Mouse (Mus musculus) ES-E14 (cell line): ENCODE data around the gene Gm10803. TPM values are rescaled to one million over a fixed set of nuclear protein-coding genes. Genes with fewer than 3 reads are reported as not detected.
A peak's percentile ranks its signal among the peaks of the same experiment; 100 is the strongest.

ENCODE experiments used
- DNase-seq: peaks from one replicate; pipeline ENCODE4 v3.0.0-alpha.2; 2013; ENCODE audit warnings: low read depth, low spot score
- H3K27ac ChIP-seq: 2 replicates; pipeline ENCODE4 v1.5.1; 2012; ENCODE audit warnings: low read depth, mild to moderate bottlenecking, low read length, moderate library complexity, mixed read lengths; ENCODE audit not compliant: poor library complexity, insufficient read depth, severe bottlenecking
- H3K36me3 ChIP-seq: 2 replicates; pipeline ENCODE4 v1.6.1; 2012; ENCODE audit warnings: mild to moderate bottlenecking, low read length, moderate library complexity, mixed read lengths; ENCODE audit not compliant: control insufficient read depth, poor library complexity, insufficient read depth, severe bottlenecking
- H3K4me1 ChIP-seq, 2 experiments: fragments of 150-350 bp in 1 of 2; sonication (generic) in 1 of 2; 2 replicates each; pipeline ENCODE4 v1.6.1; 2012; ENCODE audit warnings: low read length in 2 of 2, mild to moderate bottlenecking in 1 of 2, mixed read lengths in 1 of 2; ENCODE audit not compliant: control insufficient read depth in 2 of 2, insufficient read depth in 2 of 2, poor library complexity in 1 of 2
- H3K4me3 ChIP-seq, 2 experiments: fragments of 150-350 bp in 1 of 2; sonication (generic) in 1 of 2; 2 replicates each; pipeline ENCODE4 v1.5.1; 2012; ENCODE audit warnings: low read length in 2 of 2, low read depth in 1 of 2, mild to moderate bottlenecking in 1 of 2, mixed read lengths in 1 of 2; ENCODE audit not compliant: insufficient read depth in 1 of 2, poor library complexity in 1 of 2, severe bottlenecking in 1 of 2
- H3K9ac ChIP-seq: 2 replicates; pipeline ENCODE4 v1.6.1; 2012; ENCODE audit warnings: low read depth, mild to moderate bottlenecking, low read length, mixed read lengths; ENCODE audit not compliant: poor library complexity, insufficient read depth, severe bottlenecking
- H3K9me3 ChIP-seq: fragments of 150-350 bp; sonication (generic); 2 replicates; pipeline ENCODE4 v1.6.1; 2012; ENCODE audit warnings: low read depth, mild to moderate bottlenecking, low read length; ENCODE audit not compliant: control insufficient read depth, insufficient read depth
- CHD2 ChIP-seq: IDR thresholded peaks from 2 replicates; pipeline ENCODE4 v1.6.1; 2014; ENCODE audit warnings: mild to moderate bottlenecking, low read depth, low read length, inconsistent platforms
- HCFC1 ChIP-seq: IDR thresholded peaks from 2 replicates; pipeline ENCODE4 v1.6.1; 2012; ENCODE audit warnings: low read length, inconsistent platforms, borderline replicate concordance; ENCODE audit not compliant: insufficient read depth
- MAFK ChIP-seq: IDR thresholded peaks from 2 replicates; pipeline ENCODE4 v1.6.1; 2014; ENCODE audit warnings: mild to moderate bottlenecking, low read depth, low read length, inconsistent platforms; ENCODE audit not compliant: insufficient read depth
- ZC3H11A ChIP-seq: IDR thresholded peaks from 2 replicates; pipeline ENCODE4 v1.6.1; 2012; ENCODE audit warnings: low read depth, mild to moderate bottlenecking, inconsistent platforms, low read length, borderline replicate concordance
- ZNF384 ChIP-seq: IDR thresholded peaks from 2 replicates; pipeline ENCODE4 v1.6.1; 2012; ENCODE audit warnings: low read depth, low read length, inconsistent platforms
- in situ Hi-C, 2 experiments: fragments of 600-800 bp; cut with MboI; formaldehyde crosslinking; loops; one replicate each; pipeline ENCODE4 v1.15.1; 2025; ENCODE audit warnings: low sequenced_read_pairs in 2 of 2, inconsistent platforms in 1 of 2; ENCODE audit not compliant: unreplicated experiment in 2 of 2
- total RNA-seq: library from RNA; depleted of rRNA; stranded (reverse); fragments of 300-350 nt; gene quantifications from 2 replicates; pipeline ENCODE4 v1.2.3, GENCODE M21; 2012

Gm10803 gene
- total RNA-seq, 1 experiment, result not detected

GRCm38 (mm10) chr2:93537385-93537967, 22.9 kb upstream of the Gm10803 start:
- H3K9ac ChIP-seq, result no peak overlapping the region
- H3K4me1 ChIP-seq, result no peaks in the 10 kb centered on the region
- DNase-seq, result peak; percentile 28
- TF ChIP-seq ZNF384, result no peak
- no peak for TF ChIP-seq CHD2
- no peak for TF ChIP-seq MAFK
- TF ChIP-seq HCFC1, result no peak
- TF ChIP-seq ZC3H11A, result no peak
- no peaks in the 10 kb centered on the region for H3K9me3 ChIP-seq
- no peaks in the 10 kb centered on the region for H3K36me3 ChIP-seq
- H3K27ac ChIP-seq, result no peak overlapping the region
- in situ Hi-C loops, result no loop called here
- no peak overlapping the region for H3K4me3 ChIP-seq

GRCm38 (mm10) chr2:93538140-93538539, 22.2 kb upstream of the Gm10803 start:
- no peaks in the 10 kb centered on the region for H3K9me3 ChIP-seq
- DNase-seq, result no peak
- H3K9ac ChIP-seq, result no peak overlapping the region
- no peak overlapping the region for H3K27ac ChIP-seq
- no peak overlapping the region for H3K4me3 ChIP-seq
- in situ Hi-C loops, result no loop called here
- no peak for TF ChIP-seq ZC3H11A
- no peak for TF ChIP-seq HCFC1
- no peak for TF ChIP-seq MAFK
- TF ChIP-seq ZNF384, result no peak
- no peak for TF ChIP-seq CHD2
- no peaks in the 10 kb centered on the region for H3K4me1 ChIP-seq
- H3K36me3 ChIP-seq, result no peaks in the 10 kb centered on the region

GRCm38 (mm10) chr2:93541771-93542170, 18.6 kb upstream of the Gm10803 start:
- in situ Hi-C loops, result no loop called here
- no peak for DNase-seq
- Histone ChIP-seq H3K27ac (no peak overlapping the region), H3K9ac (no peak overlapping the region), H3K4me1 (no peaks in the 10 kb centered on the region), H3K9me3 (no peaks in the 10 kb centered on the region), H3K36me3 (no peaks in the 10 kb centered on the region), H3K4me3 (no peak overlapping the region)
- TF ChIP-seq ZC3H11A (no peak), MAFK (no peak), ZNF384 (no peak), CHD2 (no peak), HCFC1 (no peak)

- DNase-seq, result no peak
- H3K4me1 ChIP-seq, result no peaks in the 10 kb centered on the region
- no peaks in the 10 kb centered on the region for H3K9me3 ChIP-seq
- H3K27ac ChIP-seq, result no peak overlapping the region
- H3K4me3 ChIP-seq, result no peak overlapping the region
- no peak for TF ChIP-seq ZNF384
- TF ChIP-seq MAFK, result no peak
- no peak for TF ChIP-seq HCFC1
- TF ChIP-seq CHD2, result no peak
- TF ChIP-seq ZC3H11A, result no peak
- no peaks in the 10 kb centered on the region for H3K36me3 ChIP-seq
- no peak overlapping the region for H3K9ac ChIP-seq
- in situ Hi-C loops, result no loop called here
These were observed 7.5 kb upstream of the Gm10803 start for GRCm38 (mm10) chr2:93552676-93553521.

GRCm38 (mm10) chr2:93553905-93554304, 6.5 kb upstream of the Gm10803 start:
- in situ Hi-C loops, result no loop called here
- Histone ChIP-seq H3K9ac (no peak overlapping the region), H3K27ac (no peak overlapping the region), H3K9me3 (no peaks in the 10 kb centered on the region), H3K36me3 (no peaks in the 10 kb centered on the region), H3K4me1 (no peaks in the 10 kb centered on the region), H3K4me3 (no peak overlapping the region)
- no peak for DNase-seq
- no peak for TF ChIP-seq ZC3H11A
- no peak for TF ChIP-seq CHD2
- TF ChIP-seq MAFK, result no peak
- TF ChIP-seq HCFC1, result no peak
